Mouse (Mus musculus): Measurements from ENCODE around the gene AI661453. TPM values are rescaled to one million over a fixed set of nuclear protein-coding genes. Genes with fewer than 3 reads are reported as not detected.
"Not testable (repeated sequence)": the region's sequence is repeated elsewhere in the genome, so short reads cannot be mapped to it uniquely, and the experiment has no call there.

The AI661453 gene
- polyA plus RNA-seq, 1 experiment = 37.6 TPM

- Histone ChIP-seq H3K4me3 (ENCODE audit: low read depth, low read length) (no peak overlapping the region), H3K27ac (ENCODE audit: insufficient read depth, low read length) (no peak overlapping the region), H3K9ac (ENCODE audit: low read depth, poor library complexity, severe bottlenecking) (no peak overlapping the region), H3K9me3 (replicated peaks; ENCODE audit: control insufficient read depth, insufficient read depth, low read length, poor library complexity, severe bottlenecking) (no peaks in the 10 kb centered on the region), H3K36me3 (ENCODE audit: control insufficient read depth, insufficient read depth, low read length, poor library complexity, severe bottlenecking) (no peaks in the 10 kb centered on the region), H3K27me3 (ENCODE audit: control insufficient read depth, insufficient read depth, low read length, poor library complexity, severe bottlenecking) (peaks cover 4% of the 10 kb centered on the region; the same call in 1 of the 2 replicates), H3K4me1 (ENCODE audit: control insufficient read depth, insufficient read depth, low read length) (no peaks in the 10 kb centered on the region)
- TF ChIP-seq EP300 (IDR thresholded peaks at IDR 0.05; ENCODE audit: insufficient read depth, low read depth, low read length) (no peak), CTCF (IDR thresholded peaks at IDR 0.05; ENCODE audit: low read depth, low read length) (no peak), POLR2A (IDR thresholded peaks at IDR 0.05; ENCODE audit: insufficient read depth, low read length) (no peak)
These were observed 28.5 kb upstream of the AI661453 start for GRCm38 (mm10) chr17:47407717-47408557.

GRCm38 (mm10) chr17:47408558-47408898, 27.9 kb upstream of the AI661453 start:
- TF ChIP-seq CTCF (IDR thresholded peaks at IDR 0.05; ENCODE audit: low read depth, low read length) = peak; percentile 77
- TF ChIP-seq EP300 (IDR thresholded peaks at IDR 0.05; ENCODE audit: insufficient read depth, low read depth, low read length) = no peak
- Histone ChIP-seq H3K27me3 (ENCODE audit: control insufficient read depth, insufficient read depth, low read length, poor library complexity, severe bottlenecking) (peaks cover 4% of the 10 kb centered on the region; the same call in 1 of the 2 replicates), H3K4me1 (ENCODE audit: control insufficient read depth, insufficient read depth, low read length) (no peaks in the 10 kb centered on the region), H3K27ac (ENCODE audit: insufficient read depth, low read length) (no peak overlapping the region), H3K4me3 (ENCODE audit: low read depth, low read length) (no peak overlapping the region), H3K9ac (ENCODE audit: low read depth, poor library complexity, severe bottlenecking) (no peak overlapping the region), H3K36me3 (ENCODE audit: control insufficient read depth, insufficient read depth, low read length, poor library complexity, severe bottlenecking) (no peaks in the 10 kb centered on the region), H3K9me3 (replicated peaks; ENCODE audit: control insufficient read depth, insufficient read depth, low read length, poor library complexity, severe bottlenecking) (no peaks in the 10 kb centered on the region)

GRCm38 (mm10) chr17:47409897-47410861, 26.2 kb upstream of the AI661453 start:
- H3K9ac ChIP-seq (ENCODE audit: low read depth, poor library complexity, severe bottlenecking); H3K27me3 ChIP-seq (ENCODE audit: control insufficient read depth, insufficient read depth, low read length, poor library complexity, severe bottlenecking); H3K27ac ChIP-seq (ENCODE audit: insufficient read depth, low read length); H3K4me1 ChIP-seq (ENCODE audit: control insufficient read depth, insufficient read depth, low read length); H3K9me3 ChIP-seq (replicated peaks; ENCODE audit: control insufficient read depth, insufficient read depth, low read length, poor library complexity, severe bottlenecking); H3K36me3 ChIP-seq (ENCODE audit: control insufficient read depth, insufficient read depth, low read length, poor library complexity, severe bottlenecking): not testable (repeated sequence)
- H3K4me3 ChIP-seq (ENCODE audit: low read depth, low read length) = peak overlapping the region; percentile 25

GRCm38 (mm10) chr17:47420195-47420594, 16.2 kb upstream of the AI661453 start:
- H3K36me3 ChIP-seq (ENCODE audit: control insufficient read depth, insufficient read depth, low read length, poor library complexity, severe bottlenecking) = no peaks in the 10 kb centered on the region
- peaks cover 2% of the 10 kb centered on the region for H3K4me1 ChIP-seq (ENCODE audit: control insufficient read depth, insufficient read depth, low read length)
- no peaks in the 10 kb centered on the region for H3K27me3 ChIP-seq (ENCODE audit: control insufficient read depth, insufficient read depth, low read length, poor library complexity, severe bottlenecking)
- H3K9me3 ChIP-seq (replicated peaks; ENCODE audit: control insufficient read depth, insufficient read depth, low read length, poor library complexity, severe bottlenecking) = no peaks in the 10 kb centered on the region
- no peak for TF ChIP-seq CTCF (IDR thresholded peaks at IDR 0.05; ENCODE audit: low read depth, low read length)
- TF ChIP-seq EP300 (IDR thresholded peaks at IDR 0.05; ENCODE audit: insufficient read depth, low read depth, low read length) = peak; percentile 75
- no peak for TF ChIP-seq POLR2A (IDR thresholded peaks at IDR 0.05; ENCODE audit: insufficient read depth, low read length)
- H3K27ac ChIP-seq (ENCODE audit: insufficient read depth, low read length) = no peak overlapping the region
- H3K9ac ChIP-seq (ENCODE audit: low read depth, poor library complexity, severe bottlenecking) = no peak overlapping the region
- H3K4me3 ChIP-seq (ENCODE audit: low read depth, low read length) = no peak overlapping the region

GRCm38 (mm10) chr17:47421566-47421965, 14.8 kb upstream of the AI661453 start:
- no peak overlapping the region for H3K9ac ChIP-seq (ENCODE audit: low read depth, poor library complexity, severe bottlenecking)
- TF ChIP-seq CTCF (IDR thresholded peaks at IDR 0.05; ENCODE audit: low read depth, low read length) (no peak), POLR2A (IDR thresholded peaks at IDR 0.05; ENCODE audit: insufficient read depth, low read length) (no peak), EP300 (IDR thresholded peaks at IDR 0.05; ENCODE audit: insufficient read depth, low read depth, low read length) (0 out of 2 replicates have a peak, but pooled peaks have one; percentile 43)
- no peak overlapping the region for H3K27ac ChIP-seq (ENCODE audit: insufficient read depth, low read length)
- no peaks in the 10 kb centered on the region for H3K27me3 ChIP-seq (ENCODE audit: control insufficient read depth, insufficient read depth, low read length, poor library complexity, severe bottlenecking)
- H3K4me3 ChIP-seq (ENCODE audit: low read depth, low read length) = no peak overlapping the region
- no peaks in the 10 kb centered on the region for H3K9me3 ChIP-seq (replicated peaks; ENCODE audit: control insufficient read depth, insufficient read depth, low read length, poor library complexity, severe bottlenecking)
- no peaks in the 10 kb centered on the region for H3K36me3 ChIP-seq (ENCODE audit: control insufficient read depth, insufficient read depth, low read length, poor library complexity, severe bottlenecking)
- peaks cover 2% of the 10 kb centered on the region for H3K4me1 ChIP-seq (ENCODE audit: control insufficient read depth, insufficient read depth, low read length)

GRCm38 (mm10) chr17:47422616-47423015, 13.8 kb upstream of the AI661453 start:
- not testable (repeated sequence) for H3K27me3 ChIP-seq (ENCODE audit: control insufficient read depth, insufficient read depth, low read length, poor library complexity, severe bottlenecking); H3K36me3 ChIP-seq (ENCODE audit: control insufficient read depth, insufficient read depth, low read length, poor library complexity, severe bottlenecking); H3K27ac ChIP-seq (ENCODE audit: insufficient read depth, low read length); H3K9ac ChIP-seq (ENCODE audit: low read depth, poor library complexity, severe bottlenecking); H3K4me3 ChIP-seq (ENCODE audit: low read depth, low read length); H3K4me1 ChIP-seq (ENCODE audit: control insufficient read depth, insufficient read depth, low read length); H3K9me3 ChIP-seq (replicated peaks; ENCODE audit: control insufficient read depth, insufficient read depth, low read length, poor library complexity, severe bottlenecking)

Measured in ES-Bruce4 (cell line).